Mouse (Mus musculus): Measurements from ENCODE around the gene Pcbp2.

Pcbp2 gene

GRCm38 (mm10) chr15:102470183-102470604 lies at the start of gene Pcbp2:
Pcbp2 (plus strand) TSS chr15:102470539.
- DNase-seq (ENCODE audit: low read depth, low spot score) = peak; percentile 98

GRCm38 (mm10) chr15:102420986-102421385 lies 49.4 kb upstream of the Pcbp2 start:
- no peak for DNase-seq (ENCODE audit: low read depth, low spot score)

- DNase-seq (ENCODE audit: low read depth, low spot score) = no peak
These were observed 48.9 kb upstream of the Pcbp2 start for GRCm38 (mm10) chr15:102421437-102421836.

- no peak for DNase-seq (ENCODE audit: low read depth, low spot score)
These were observed 46.6 kb upstream of the Pcbp2 start for GRCm38 (mm10) chr15:102423602-102424240.

GRCm38 (mm10) chr15:102424657-102425056 lies 45.7 kb upstream of the Pcbp2 start:
- no peak for DNase-seq (ENCODE audit: low read depth, low spot score)

GRCm38 (mm10) chr15:102426963-102427362 lies 43.4 kb upstream of the Pcbp2 start:
- no peak for DNase-seq (ENCODE audit: low read depth, low spot score)

GRCm38 (mm10) chr15:102432046-102432445 lies 38.3 kb upstream of the Pcbp2 start:
- no peak for DNase-seq (ENCODE audit: low read depth, low spot score)

GRCm38 (mm10) chr15:102433173-102433572 lies 37.2 kb upstream of the Pcbp2 start:
- no peak for DNase-seq (ENCODE audit: low read depth, low spot score)

- DNase-seq (ENCODE audit: low read depth, low spot score) = peak; percentile 39
These were observed 27.8 kb upstream of the Pcbp2 start for GRCm38 (mm10) chr15:102442490-102442889.

GRCm38 (mm10) chr15:102445146-102445545 lies 25.2 kb upstream of the Pcbp2 start, which contains the start of gene Amhr2:
Amhr2 (plus strand) TSS chr15:102445367.
- no peak for DNase-seq (ENCODE audit: low read depth, low spot score)

- no peak for DNase-seq (ENCODE audit: low read depth, low spot score)
These were observed 23.9 kb upstream of the Pcbp2 start for GRCm38 (mm10) chr15:102446448-102446847.

GRCm38 (mm10) chr15:102449366-102449765 lies 21.0 kb upstream of the Pcbp2 start:
- no peak for DNase-seq (ENCODE audit: low read depth, low spot score)

- no peak for DNase-seq (ENCODE audit: low read depth, low spot score)
These were observed 19.4 kb upstream of the Pcbp2 start for GRCm38 (mm10) chr15:102450928-102451327.

- peak; percentile 18 for DNase-seq (ENCODE audit: low read depth, low spot score)
These were observed 18.5 kb upstream of the Pcbp2 start for GRCm38 (mm10) chr15:102451666-102452430.

GRCm38 (mm10) chr15:102455993-102456392 lies 14.3 kb upstream of the Pcbp2 start:
- DNase-seq (ENCODE audit: low read depth, low spot score) = no peak

GRCm38 (mm10) chr15:102458050-102458736 lies 12.1 kb upstream of the Pcbp2 start:
- DNase-seq (ENCODE audit: low read depth, low spot score) = no peak

- peak; percentile 94 for DNase-seq (ENCODE audit: low read depth, low spot score)
These were observed 11.4 kb upstream of the Pcbp2 start, which contains the start of gene Prr13 for GRCm38 (mm10) chr15:102458904-102459317. Prr13 (plus strand) TSS chr15:102459028.

GRCm38 (mm10) chr15:102459381-102459780 lies 11.0 kb upstream of the Pcbp2 start:
- DNase-seq (ENCODE audit: low read depth, low spot score) = no peak

GRCm38 (mm10) chr15:102459847-102460246 lies 10.5 kb upstream of the Pcbp2 start:
- DNase-seq (ENCODE audit: low read depth, low spot score) = no peak

- DNase-seq (ENCODE audit: low read depth, low spot score) = no peak
These were observed 9.9 kb upstream of the Pcbp2 start for GRCm38 (mm10) chr15:102460409-102460808.

- no peak for DNase-seq (ENCODE audit: low read depth, low spot score)
These were observed 9.4 kb upstream of the Pcbp2 start for GRCm38 (mm10) chr15:102460971-102461370.

- no peak for DNase-seq (ENCODE audit: low read depth, low spot score)
These were observed 8.8 kb upstream of the Pcbp2 start for GRCm38 (mm10) chr15:102461430-102462075.

Data from telencephalon, adult 2 months (tissue).